Mouse (Mus musculus): ENCODE data around the gene Arsb. TPM values are rescaled to one million over a fixed set of nuclear protein-coding genes. Genes with fewer than 3 reads are reported as not detected.

Arsb gene
- polyA plus RNA-seq, 2 experiments = 21.9 to 40.4 TPM

GRCm38 (mm10) chr13:93952466-93952865 lies 181.0 kb downstream of the Arsb start:
- no peaks in the 10 kb centered on the region for H3K27me3 ChIP-seq (ENCODE audit: control insufficient read depth, insufficient read depth, low read length)
- ATAC-seq (ENCODE audit: low FRiP score, low read depth) (no peak), DNase-seq (ENCODE audit: low spot score) (no peak)
- H3K9ac ChIP-seq (ENCODE audit: low read depth, low read length, severe bottlenecking) = no peak overlapping the region
- H3K27ac ChIP-seq (replicated peaks; ENCODE audit: low read depth, low read length) = no peak overlapping the region
- no peaks in the 10 kb centered on the region for H3K36me3 ChIP-seq (ENCODE audit: control insufficient read depth, insufficient read depth, low read length)
- H3K4me1 ChIP-seq (ENCODE audit: control insufficient read depth, insufficient read depth, low read length) = no peaks in the 10 kb centered on the region
- no peak overlapping the region for H3K4me2 ChIP-seq (replicated peaks; ENCODE audit: low read depth, low read length, severe bottlenecking)
- WGBS = 92% methylated on average over 4 of the region's 4 CpGs
- no peaks in the 10 kb centered on the region for H3K9me3 ChIP-seq (ENCODE audit: control insufficient read depth, low read length)
- H3K4me3 ChIP-seq (replicated peaks; ENCODE audit: low read length) = no peak overlapping the region
- no peak for TF ChIP-seq POLR2A (IDR thresholded peaks at IDR 0.05; ENCODE audit: borderline replicate concordance, extremely low read depth, insufficient read depth, insufficient read length)

- DNase-seq (ENCODE audit: low spot score) (no peak), ATAC-seq (ENCODE audit: low FRiP score, low read depth) (no peak)
- no peaks in the 10 kb centered on the region for H3K36me3 ChIP-seq (ENCODE audit: control insufficient read depth, insufficient read depth, low read length)
- H3K9me3 ChIP-seq (ENCODE audit: control insufficient read depth, low read length) = no peaks in the 10 kb centered on the region
- 77% methylated on average over 8 of the region's 8 CpGs for WGBS
- no peak overlapping the region for H3K9ac ChIP-seq (ENCODE audit: low read depth, low read length, severe bottlenecking)
- no peak overlapping the region for H3K4me2 ChIP-seq (replicated peaks; ENCODE audit: low read depth, low read length, severe bottlenecking)
- no peaks in the 10 kb centered on the region for H3K27me3 ChIP-seq (ENCODE audit: control insufficient read depth, insufficient read depth, low read length)
- H3K4me3 ChIP-seq (replicated peaks; ENCODE audit: low read length) = no peak overlapping the region
- no peak for TF ChIP-seq POLR2A (IDR thresholded peaks at IDR 0.05; ENCODE audit: borderline replicate concordance, extremely low read depth, insufficient read depth, insufficient read length)
- H3K27ac ChIP-seq (replicated peaks; ENCODE audit: low read depth, low read length) = no peak overlapping the region
- no peaks in the 10 kb centered on the region for H3K4me1 ChIP-seq (ENCODE audit: control insufficient read depth, insufficient read depth, low read length)
These were observed 186.5 kb downstream of the Arsb start for GRCm38 (mm10) chr13:93957907-93958306.

GRCm38 (mm10) chr13:93966271-93966670 lies 194.8 kb downstream of the Arsb start:
- Histone ChIP-seq H3K27ac (replicated peaks; ENCODE audit: low read depth, low read length) (no peak overlapping the region), H3K27me3 (ENCODE audit: control insufficient read depth, insufficient read depth, low read length) (no peaks in the 10 kb centered on the region), H3K36me3 (ENCODE audit: control insufficient read depth, insufficient read depth, low read length) (no peaks in the 10 kb centered on the region), H3K9ac (ENCODE audit: low read depth, low read length, severe bottlenecking) (no peak overlapping the region), H3K4me3 (replicated peaks; ENCODE audit: low read length) (no peak overlapping the region), H3K9me3 (ENCODE audit: control insufficient read depth, low read length) (no peaks in the 10 kb centered on the region), H3K4me2 (replicated peaks; ENCODE audit: low read depth, low read length, severe bottlenecking) (no peak overlapping the region), H3K4me1 (ENCODE audit: control insufficient read depth, insufficient read depth, low read length) (peaks cover 10% of the 10 kb centered on the region)
- ATAC-seq (ENCODE audit: low FRiP score, low read depth) (peak; percentile 70), DNase-seq (ENCODE audit: low spot score) (peak; percentile 44)
- TF ChIP-seq POLR2A (IDR thresholded peaks at IDR 0.05; ENCODE audit: borderline replicate concordance, extremely low read depth, insufficient read depth, insufficient read length) = no peak

- Histone ChIP-seq H3K9me3 (ENCODE audit: control insufficient read depth, low read length) (no peaks in the 10 kb centered on the region), H3K27me3 (ENCODE audit: control insufficient read depth, insufficient read depth, low read length) (no peaks in the 10 kb centered on the region), H3K4me3 (replicated peaks; ENCODE audit: low read length) (no peak overlapping the region), H3K36me3 (ENCODE audit: control insufficient read depth, insufficient read depth, low read length) (no peaks in the 10 kb centered on the region), H3K4me1 (ENCODE audit: control insufficient read depth, insufficient read depth, low read length) (peaks cover 10% of the 10 kb centered on the region), H3K4me2 (replicated peaks; ENCODE audit: low read depth, low read length, severe bottlenecking) (no peak overlapping the region), H3K9ac (ENCODE audit: low read depth, low read length, severe bottlenecking) (no peak overlapping the region), H3K27ac (replicated peaks; ENCODE audit: low read depth, low read length) (peak overlapping the region; percentile 76)
- DNase-seq (ENCODE audit: low spot score) (peak; percentile 54), ATAC-seq (ENCODE audit: low FRiP score, low read depth) (peak; percentile 41; the same call in 1 of the 2 replicates)
- 39% methylated on average over 9 of the region's 9 CpGs for WGBS
- no peak for TF ChIP-seq POLR2A (IDR thresholded peaks at IDR 0.05; ENCODE audit: borderline replicate concordance, extremely low read depth, insufficient read depth, insufficient read length)
These were observed 195.7 kb downstream of the Arsb start for GRCm38 (mm10) chr13:93967138-93967537.

- no peaks in the 10 kb centered on the region for H3K36me3 ChIP-seq (ENCODE audit: control insufficient read depth, insufficient read depth, low read length)
- DNase-seq (ENCODE audit: low spot score) = no peak
- H3K27ac ChIP-seq (replicated peaks; ENCODE audit: low read depth, low read length) = no peak overlapping the region
- H3K9ac ChIP-seq (ENCODE audit: low read depth, low read length, severe bottlenecking) = no peak overlapping the region
- 77% methylated on average over 5 of the region's 5 CpGs for WGBS
- no peaks in the 10 kb centered on the region for H3K9me3 ChIP-seq (ENCODE audit: control insufficient read depth, low read length)
- ATAC-seq (ENCODE audit: low FRiP score, low read depth) = no peak
- peaks cover 10% of the 10 kb centered on the region for H3K4me1 ChIP-seq (ENCODE audit: control insufficient read depth, insufficient read depth, low read length)
- no peak overlapping the region for H3K4me2 ChIP-seq (replicated peaks; ENCODE audit: low read depth, low read length, severe bottlenecking)
- H3K4me3 ChIP-seq (replicated peaks; ENCODE audit: low read length) = no peak overlapping the region
- no peaks in the 10 kb centered on the region for H3K27me3 ChIP-seq (ENCODE audit: control insufficient read depth, insufficient read depth, low read length)
- TF ChIP-seq POLR2A (IDR thresholded peaks at IDR 0.05; ENCODE audit: borderline replicate concordance, extremely low read depth, insufficient read depth, insufficient read length) = no peak
These were observed 198.7 kb downstream of the Arsb start for GRCm38 (mm10) chr13:93970115-93970514.

- no peak overlapping the region for H3K4me2 ChIP-seq (replicated peaks; ENCODE audit: low read depth, low read length, severe bottlenecking)
- H3K27me3 ChIP-seq (ENCODE audit: control insufficient read depth, insufficient read depth, low read length) = no peaks in the 10 kb centered on the region
- no peak overlapping the region for H3K4me3 ChIP-seq (replicated peaks; ENCODE audit: low read length)
- peaks cover 2% of the 10 kb centered on the region; the same call in 1 of the 2 replicates for H3K4me1 ChIP-seq (ENCODE audit: control insufficient read depth, insufficient read depth, low read length)
- H3K9ac ChIP-seq (ENCODE audit: low read depth, low read length, severe bottlenecking) = no peak overlapping the region
- WGBS = 83% methylated on average over 3 of the region's 3 CpGs
- no peak for TF ChIP-seq POLR2A (IDR thresholded peaks at IDR 0.05; ENCODE audit: borderline replicate concordance, extremely low read depth, insufficient read depth, insufficient read length)
- no peak for ATAC-seq (ENCODE audit: low FRiP score, low read depth)
- no peak for DNase-seq (ENCODE audit: low spot score)
- H3K9me3 ChIP-seq (ENCODE audit: control insufficient read depth, low read length) = no peaks in the 10 kb centered on the region
- no peaks in the 10 kb centered on the region for H3K36me3 ChIP-seq (ENCODE audit: control insufficient read depth, insufficient read depth, low read length)
- H3K27ac ChIP-seq (replicated peaks; ENCODE audit: low read depth, low read length) = no peak overlapping the region
These were observed 201.0 kb downstream of the Arsb start for GRCm38 (mm10) chr13:93972423-93972822.

Measured in limb, embryonic 14.5 days (tissue).